ENCODE assay signal across 18 mouse cellular contexts in genomic region chr2:68932656-68933055, GRCm38 (mm10).
DNase-seq lines count a peak whose midpoint lies in the region; ATAC-seq and TF ChIP-seq lines count a peak whose summit lies in the region.
"Had no signal": no experiment of that assay in that cellular context is flagged by ENCODE, and none has a peak within 500 bp of the region (broad histone marks: within the 10 kb centered on the region; RNA-seq: fewer than 3 reads in every experiment).

No protein-coding gene starts in this region.

- 53% methylated on average over 4 of the region's 4 CpGs for WGBS in kidney, embryonic 14.5 days
- 46% methylated on average over 4 of the region's 4 CpGs for WGBS in thymus, adult 2 months
- 71% methylated on average over 4 of the region's 4 CpGs for WGBS in liver, embryonic 13.5 days (ENCODE audit: insufficient replicate concordance)
- 80% methylated on average over 4 of the region's 4 CpGs for WGBS in heart, adult 2 months

- no peak overlapping the region for H3K4me2 ChIP-seq in kidney, embryonic 14.5 days (replicated peaks; ENCODE audit: low read depth, low read length)
- H3K4me2 ChIP-seq in liver, embryonic 13.5 days, result no peak overlapping the region
- H3K4me2 ChIP-seq: heart, embryonic 13.5 days; midbrain, embryonic 13.5 days; neural tube, embryonic 12.5 days had no signal

- no peaks in the 10 kb centered on the region for H3K9me3 ChIP-seq in kidney, embryonic 14.5 days (ENCODE audit: control insufficient read depth, low read length)
- no peaks in the 10 kb centered on the region for H3K9me3 ChIP-seq in liver, embryonic 13.5 days (replicated peaks)
- H3K9me3 ChIP-seq: embryonic facial prominence, embryonic 10.5 days; heart, embryonic 13.5 days; midbrain, embryonic 13.5 days; neural tube, embryonic 12.5 days had no signal

- DNase-seq in kidney, adult 8-10 months, result peak; percentile 61
- no peak for DNase-seq in thymus, adult 2 months
- DNase-seq in thymus, adult 18-20 months, result no peak
- no peak for DNase-seq in liver, embryonic 13.5 days
- no peak for DNase-seq in heart, postnatal 14 days
- DNase-seq in c-Kit-positive CD71-positive TER-119-positive erythroid progenitor cells, embryonic 14.5 days (ENCODE audit: low spot score), result no peak
- DNase-seq in heart, adult 2 months, result no peak
- DNase-seq: B cell, adult 2 months; cerebellum, adult 2 months; heart, adult 11 months; heart, postnatal 4 days had no signal

- no peak for TF ChIP-seq POLR2A in thymus, adult 2 months (IDR thresholded peaks at IDR 0.05; ENCODE audit: control insufficient read depth, extremely low read depth, insufficient read depth, low read length, poor library complexity)
- TF ChIP-seq POLR2A in heart, adult 2 months (IDR thresholded peaks at IDR 0.05; ENCODE audit: insufficient read depth, low read depth, low read length), result no peak

- no peaks in the 10 kb centered on the region for H3K27me3 ChIP-seq in kidney, embryonic 14.5 days (ENCODE audit: control insufficient read depth, insufficient read depth, low read length)
- H3K27me3 ChIP-seq in thymus, adult 2 months (ENCODE audit: control insufficient read depth, insufficient read depth, low read length), result no peaks in the 10 kb centered on the region
- H3K27me3 ChIP-seq in liver, embryonic 13.5 days, result no peaks in the 10 kb centered on the region
- no peaks in the 10 kb centered on the region for H3K27me3 ChIP-seq in heart, adult 2 months (ENCODE audit: control insufficient read depth, insufficient read depth, low read length)
- H3K27me3 ChIP-seq: heart, embryonic 13.5 days; midbrain, embryonic 13.5 days; neural tube, embryonic 12.5 days had no signal

- no peak for ATAC-seq in kidney, embryonic 14.5 days (ENCODE audit: low FRiP score, low TSS enrichment)
- ATAC-seq in liver, embryonic 13.5 days (ENCODE audit: low read depth), result no peak
- ATAC-seq: hindbrain, postnatal 0 days; lung, postnatal 0 days; midbrain, embryonic 13.5 days had no signal

- no peak overlapping the region for H3K9ac ChIP-seq in kidney, embryonic 14.5 days (ENCODE audit: low read depth, low read length)
- H3K9ac ChIP-seq in liver, embryonic 13.5 days, result no peak overlapping the region
- no peak overlapping the region for H3K9ac ChIP-seq in heart, adult 2 months (ENCODE audit: low read depth, low read length)
- H3K9ac ChIP-seq: heart, embryonic 13.5 days; midbrain, embryonic 13.5 days; neural tube, embryonic 12.5 days had no signal

- H3K27ac ChIP-seq in kidney, embryonic 14.5 days (ENCODE audit: low read depth, low read length), result no peak overlapping the region
- peak overlapping the region; percentile 83 for H3K27ac ChIP-seq in thymus, adult 2 months (ENCODE audit: control insufficient read depth, insufficient read depth, low read length)
- peak overlapping the region; percentile 13; the same call in 1 of the 2 replicates for H3K27ac ChIP-seq in liver, embryonic 13.5 days
- H3K27ac ChIP-seq in heart, adult 2 months, result no peak overlapping the region
- H3K27ac ChIP-seq: embryonic facial prominence, embryonic 10.5 days; heart, embryonic 13.5 days; hindbrain, postnatal 0 days; midbrain, embryonic 13.5 days; neural tube, embryonic 12.5 days had no signal

- H3K79me2 ChIP-seq in heart, adult 2 months (replicated peaks; ENCODE audit: control insufficient read depth, insufficient read depth, low read length), result no peaks in the 10 kb centered on the region

- intact Hi-C loops in heart, postnatal 14 days (cut with DNase I), result no loop called here
- intact Hi-C loops in heart, adult 2 months (cut with DNase I), result loop anchor here (5.0 kb wide), 1 partner anchor 70 kb away; the partner anchor contains the start of gene Cers6

- no peak overlapping the region for H3K4me3 ChIP-seq in kidney, embryonic 14.5 days (ENCODE audit: low read length)
- H3K4me3 ChIP-seq in thymus, adult 2 months (ENCODE audit: control insufficient read depth, insufficient read depth, low read length), result no peak overlapping the region
- H3K4me3 ChIP-seq in liver, embryonic 13.5 days (replicated peaks), result no peak overlapping the region
- H3K4me3 ChIP-seq in heart, adult 2 months, result no peak overlapping the region
- H3K4me3 ChIP-seq: embryonic facial prominence, embryonic 10.5 days; heart, embryonic 13.5 days; midbrain, embryonic 13.5 days; neural tube, embryonic 12.5 days had no signal

- no peak for TF ChIP-seq CTCF in thymus, adult 2 months (IDR thresholded peaks at IDR 0.05; ENCODE audit: borderline replicate concordance, control insufficient read depth, extremely low read depth, insufficient read depth, low read length, poor library complexity)
- TF ChIP-seq CTCF in heart, adult 2 months (IDR thresholded peaks at IDR 0.05), result no peak

- TF ChIP-seq EP300 in heart, adult 2 months (IDR thresholded peaks at IDR 0.05; ENCODE audit: insufficient read depth, low read depth, low read length), result no peak

- H3K4me1 ChIP-seq in kidney, embryonic 14.5 days (ENCODE audit: control insufficient read depth, insufficient read depth, low read length), result no peaks in the 10 kb centered on the region
- H3K4me1 ChIP-seq in thymus, adult 2 months (replicated peaks; ENCODE audit: control insufficient read depth, insufficient read depth, low read length), result peaks cover 50% of the 10 kb centered on the region
- peaks cover 58% of the 10 kb centered on the region for H3K4me1 ChIP-seq in liver, embryonic 13.5 days (replicated peaks)
- no peaks in the 10 kb centered on the region for H3K4me1 ChIP-seq in heart, adult 2 months (ENCODE audit: control insufficient read depth, insufficient read depth, low read length)

- H3K36me3 ChIP-seq in kidney, embryonic 14.5 days (ENCODE audit: control insufficient read depth, insufficient read depth, low read length), result no peaks in the 10 kb centered on the region
- H3K36me3 ChIP-seq in thymus, adult 2 months (ENCODE audit: control insufficient read depth, insufficient read depth, low read length), result no peaks in the 10 kb centered on the region
- H3K36me3 ChIP-seq in liver, embryonic 13.5 days, result peaks cover 5% of the 10 kb centered on the region; the same call in 1 of the 2 replicates
- H3K36me3 ChIP-seq in heart, adult 2 months (ENCODE audit: control insufficient read depth, insufficient read depth, low read length), result no peaks in the 10 kb centered on the region

Comparison
In these comparisons a context has a peak if more than half of its experiments do, and no peak if none do; other contexts are left out.
1. DNase-seq: peak in kidney, adult 8-10 months (2 of 2); none in thymus, adult 2 months (single experiment), thymus, adult 18-20 months (0 of 2), liver, embryonic 13.5 days (single experiment), heart, postnatal 14 days (0 of 2), c-Kit-positive CD71-positive TER-119-positive erythroid progenitor cells, embryonic 14.5 days (single experiment) and heart, adult 2 months (0 of 2).
2. H3K27ac ChIP-seq: peak in thymus, adult 2 months (single experiment) and liver, embryonic 13.5 days (single experiment); none in kidney, embryonic 14.5 days (single experiment) and heart, adult 2 months (single experiment).